Mouse (Mus musculus) lung, postnatal 36 days (tissue): ENCODE measurements at regions not wholly inside any gene's neighbourhood (a gene's known extent, or its start where the extent isn't known, plus 50 kb on each side); places are given as distances from the start of the nearest gene placed in this dataset.
A peak's percentile ranks its signal among the peaks of the same experiment; 100 is the strongest.

Experiments
- DNase-seq: peaks from one replicate; pipeline ENCODE4 v3.0.0; 2022; ENCODE audit warnings: mixed read lengths

DNA sequence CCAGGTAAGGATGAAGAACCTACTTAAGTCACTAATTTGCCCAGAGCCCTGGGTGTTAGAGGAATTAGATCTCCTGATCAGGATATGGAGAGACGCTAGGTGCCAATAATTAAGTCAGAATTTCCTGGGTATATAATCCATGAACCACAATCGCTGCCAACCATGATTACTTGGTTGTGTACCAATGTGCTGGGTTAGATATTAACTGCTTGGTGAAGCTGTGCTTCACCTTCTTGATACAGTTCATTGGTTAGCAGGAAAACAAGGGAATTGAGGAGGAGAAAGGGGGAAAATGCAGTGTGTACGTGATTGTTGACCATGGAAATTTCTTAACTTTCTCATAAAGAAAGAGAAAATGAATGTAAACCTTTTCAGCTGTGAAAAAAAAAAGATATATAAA, 961.7 kb upstream of the Slc39a10 start:
- DNase-seq = no peak

DNA sequence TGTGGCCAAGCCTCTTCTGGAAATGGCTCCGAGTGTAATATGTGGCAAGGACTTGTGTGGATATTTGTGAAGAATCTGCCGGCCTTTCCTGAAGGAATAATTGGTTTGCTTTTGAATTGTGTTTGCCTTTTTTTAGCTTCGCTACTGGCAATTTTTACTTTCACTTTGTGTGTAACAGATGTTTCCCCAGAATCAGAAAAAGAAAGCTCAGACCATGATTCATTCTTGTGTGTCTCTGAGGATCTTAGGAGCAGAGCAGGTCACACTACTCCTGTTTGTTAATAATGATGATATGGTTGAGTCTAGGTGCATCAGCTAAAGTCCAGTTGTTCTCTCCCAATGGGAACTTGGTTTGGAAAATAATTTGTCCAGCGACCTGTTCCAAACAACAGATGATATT, 961.3 kb upstream of the Slc39a10 start:
- DNase-seq = no peak

DNA sequence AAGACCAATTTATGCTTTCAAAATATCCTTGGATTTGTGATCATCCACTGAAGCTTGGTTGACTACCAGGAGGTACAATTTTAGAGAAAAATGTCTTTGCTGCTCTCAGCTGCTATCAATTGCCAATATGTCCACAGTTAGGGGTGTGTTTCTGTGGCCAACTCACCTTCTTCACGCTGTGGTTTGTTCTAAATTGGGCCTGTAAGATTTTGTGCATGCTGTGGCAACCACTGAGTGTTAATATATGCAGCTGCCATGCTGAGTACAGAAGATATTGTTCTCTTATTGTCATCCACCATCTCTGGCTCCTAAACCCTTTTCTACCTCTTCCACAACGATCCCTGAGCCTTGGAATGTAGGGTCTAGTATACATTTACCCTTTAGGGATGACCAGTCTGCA, 948.2 kb upstream of the Slc39a10 start:
- DNase-seq = no peak

DNA sequence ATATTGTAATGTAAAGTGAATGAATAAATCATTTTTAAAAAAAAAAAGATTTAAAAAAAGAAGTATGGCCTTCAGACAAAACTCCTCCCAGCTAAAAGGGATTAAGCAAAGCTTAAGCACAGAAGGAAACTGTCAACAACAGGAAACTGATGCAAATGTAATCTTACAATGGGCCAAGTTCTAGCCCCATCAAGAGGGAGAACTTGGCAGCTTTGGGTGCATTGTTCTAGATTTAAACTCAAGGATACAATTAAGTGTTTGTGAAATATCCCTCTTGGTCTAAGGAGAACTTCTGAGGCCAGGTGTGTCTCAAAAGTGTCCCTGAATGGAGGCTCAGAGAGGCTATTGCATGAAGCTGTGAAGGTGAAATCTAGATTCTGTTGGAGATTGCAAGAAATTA, 941.4 kb upstream of the Slc39a10 start:
- no peak for DNase-seq

DNA sequence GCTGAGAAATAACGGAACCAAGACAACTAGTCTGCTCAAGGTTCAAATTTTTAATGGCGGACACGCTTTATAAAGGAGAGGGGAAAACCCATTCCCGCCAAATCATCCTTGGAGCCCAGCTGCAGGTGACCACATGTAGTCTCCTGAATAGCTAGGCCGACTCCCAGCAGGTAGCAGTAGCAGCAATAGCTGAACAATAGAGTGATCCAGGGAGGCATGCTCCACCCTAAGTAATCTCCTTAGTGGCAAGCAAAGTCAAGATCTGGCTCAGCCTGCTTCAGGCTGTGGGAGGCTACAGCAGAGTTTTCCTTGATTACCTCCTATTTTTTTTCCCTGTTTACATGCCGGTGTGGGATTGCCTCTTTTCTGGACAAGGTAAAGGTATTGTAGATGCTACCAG, 934.6 kb upstream of the Slc39a10 start:
- DNase-seq = no peak

DNA sequence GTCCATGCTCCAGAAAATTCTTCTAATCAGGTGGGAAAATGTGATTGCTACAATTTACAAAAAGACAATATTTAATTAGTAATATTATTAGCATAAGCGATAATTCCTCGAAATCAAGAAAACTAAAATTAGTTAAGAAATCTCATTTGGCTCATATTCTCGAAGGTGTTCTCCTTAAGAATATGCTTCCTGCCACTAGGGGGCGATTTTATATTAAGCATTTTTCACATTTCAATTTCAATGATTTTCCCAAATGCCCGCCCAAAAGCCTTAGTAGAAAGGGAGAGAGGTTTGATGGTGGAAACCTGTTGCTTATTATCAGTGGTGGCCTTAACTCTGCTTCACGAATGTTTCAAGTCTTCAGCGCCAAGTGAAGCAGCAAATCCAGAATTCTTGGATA, 916.9 kb upstream of the Slc39a10 start:
- DNase-seq = peak; percentile 6

DNA sequence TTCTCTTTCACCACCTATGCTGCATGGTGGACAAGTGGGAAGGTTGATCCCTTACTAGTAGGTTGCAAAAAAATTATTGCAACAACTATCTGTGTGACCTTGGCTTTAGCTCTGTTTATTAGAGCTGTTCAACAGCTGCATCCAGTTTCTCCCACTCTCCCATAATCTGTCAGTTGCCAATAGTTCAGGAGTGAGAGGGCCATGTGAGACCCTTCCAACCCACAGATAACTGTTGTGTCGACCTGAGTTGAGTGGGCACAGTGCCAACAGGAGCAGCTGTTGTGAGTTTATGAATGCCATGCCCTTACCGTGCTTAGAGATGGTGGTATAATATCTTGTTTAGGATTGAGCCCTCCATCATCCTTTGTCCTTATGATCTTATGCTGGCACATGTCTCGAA, 902.1 kb upstream of the Slc39a10 start:
- DNase-seq = peak; percentile 17
